Mouse (Mus musculus) neutrophil, adult 65 days (primary cell): Measurements from ENCODE around the gene Fgf23. TPM values are rescaled to one million over a fixed set of nuclear protein-coding genes. Genes with fewer than 3 reads are reported as not detected.

Source experiments
- total RNA-seq: library from RNA; stranded (reverse); gene quantifications from 2 replicates; pipeline ENCODE4 v1.2.4, GENCODE M21; 2023

The Fgf23 gene
- total RNA-seq, result not detected in 2 replicates

DNA sequence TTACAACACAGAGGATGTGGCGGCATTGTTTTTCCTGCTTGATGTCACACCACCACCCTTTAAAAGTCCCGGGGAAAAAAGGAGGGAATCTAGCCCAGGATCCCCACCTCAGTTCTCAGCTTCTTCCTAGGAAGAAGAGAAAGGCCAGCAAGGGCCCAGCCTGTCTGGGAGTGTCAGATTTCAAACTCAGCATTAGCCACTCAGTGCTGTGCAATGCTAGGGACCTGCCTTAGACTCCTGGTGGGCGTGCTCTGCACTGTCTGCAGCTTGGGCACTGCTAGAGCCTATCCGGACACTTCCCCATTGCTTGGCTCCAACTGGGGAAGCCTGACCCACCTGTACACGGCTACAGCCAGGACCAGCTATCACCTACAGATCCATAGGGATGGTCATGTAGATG, at the start of gene Fgf23:
Gene Fgf23, plus strand, starts transcription at position 86 of the 400 bp plus-strand sequence.

DNA sequence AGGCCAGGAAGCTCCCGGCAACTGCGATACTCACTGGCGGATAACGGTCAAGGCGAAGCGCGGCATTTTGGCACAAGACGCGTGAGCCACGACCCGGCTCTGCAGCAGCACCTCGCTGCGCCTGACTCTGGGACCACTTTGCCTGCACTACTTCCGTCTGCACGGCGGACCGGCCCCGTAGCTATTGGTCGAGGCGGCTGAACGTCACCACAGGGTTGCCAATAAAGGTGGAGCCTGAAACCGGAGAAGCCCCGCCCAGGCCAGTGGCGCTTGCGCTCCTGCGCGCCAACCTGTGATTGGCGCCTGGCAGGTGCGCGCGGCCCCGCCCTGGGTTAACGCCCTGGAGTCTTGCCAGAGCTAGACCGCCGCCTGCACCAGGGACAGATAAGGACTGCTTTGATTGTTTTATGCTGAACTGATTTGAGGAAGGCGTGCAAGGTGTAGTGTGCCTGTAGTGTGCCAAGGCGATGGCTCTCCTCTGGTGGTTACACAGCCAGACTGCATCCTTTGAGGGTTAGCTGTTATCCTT, 36.8 kb downstream of the Fgf23 start, which contains the start of gene Tigar:
Gene Tigar, minus strand, starts transcription at position 156 of the 529 bp plus-strand sequence.

Other genes with a start within 250 kb of the Fgf23 start
- gene Ndufa9, start 223.8 kb upstream of the Fgf23 start, total RNA-seq, result 31.5 and 39.6 TPM in 2 replicates
- gene Akap3, start 219.8 kb upstream of the Fgf23 start, total RNA-seq, result not detected in 2 replicates
- gene Dyrk4, start 151.1 kb upstream of the Fgf23 start, total RNA-seq, result not detected in 2 replicates
- 11.9 and 14.3 TPM in 2 replicates for gene Rad51ap1, start 133.3 kb upstream of the Fgf23 start, total RNA-seq
- gene D6Wsu163e, start 132.9 kb upstream of the Fgf23 start, total RNA-seq, result 19.3 and 21.1 TPM in 2 replicates
- gene Fgf6, start 57.3 kb upstream of the Fgf23 start, total RNA-seq, result not detected in 2 replicates
- 2.9 and 3.6 TPM in 2 replicates for gene Tigar, start 36.7 kb downstream of the Fgf23 start, total RNA-seq
- 16.4 and 21.6 TPM in 2 replicates for gene Ccnd2, start 79.3 kb downstream of the Fgf23 start, total RNA-seq